Mouse (Mus musculus) forebrain, embryonic 12.5 days (tissue): Measurements from ENCODE around the gene Dnm1l. TPM values are rescaled to one million over a fixed set of nuclear protein-coding genes. Genes with fewer than 3 reads are reported as not detected.
"Not testable (repeated sequence)": the region's sequence is repeated elsewhere in the genome, so short reads cannot be mapped to it uniquely, and the experiment has no call there.

Source experiments
- ATAC-seq: fragments of 200-750 bp; cut with Nextera tagmentation; 2 replicates; pipeline ENCODE4 v1.8.0; 2017; ENCODE audit warnings: moderate TSS enrichment; ENCODE audit not compliant: low FRiP score
- H3K27ac ChIP-seq: fragments of 300-500 bp; sonication (generic); 2 replicates; pipeline ENCODE4 v1.5.1; 2016; ENCODE audit warnings: mild to moderate bottlenecking
- H3K27me3 ChIP-seq: fragments of 300-500 bp; sonication (generic); 2 replicates; pipeline ENCODE4 v1.6.1; 2016; ENCODE audit warnings: mild to moderate bottlenecking
- H3K36me3 ChIP-seq: fragments of 300-500 bp; sonication (generic); replicated peaks from 2 replicates; pipeline ENCODE4 v1.6.1; 2016; ENCODE audit warnings: mild to moderate bottlenecking
- H3K4me1 ChIP-seq: fragments of 300-500 bp; sonication (generic); 2 replicates; pipeline ENCODE4 v1.6.1; 2016
- H3K4me2 ChIP-seq: fragments of 300-500 bp; sonication (generic); 2 replicates; pipeline ENCODE4 v1.6.1; 2016; ENCODE audit warnings: mild to moderate bottlenecking, moderate library complexity
- H3K4me3 ChIP-seq: fragments of 300-500 bp; sonication (generic); replicated peaks from 2 replicates; pipeline ENCODE4 v1.5.1; 2016; ENCODE audit warnings: mild to moderate bottlenecking
- H3K9ac ChIP-seq: fragments of 300-500 bp; sonication (generic); 2 replicates; pipeline ENCODE4 v1.6.1; 2016; ENCODE audit warnings: mild to moderate bottlenecking
- H3K9me3 ChIP-seq: fragments of 300-500 bp; sonication (generic); 2 replicates; pipeline ENCODE4 v1.6.1; 2016
- WGBS: fragments of 180-500 bp; shearing (Covaris S2); methylation state at CpG from one replicate; pipeline ENCODE4 v1.1.7; 2016; 5-methylcytosine and 5-hydroxymethylcytosine counted together
- polyA plus RNA-seq: library from polyadenylated mRNA; unstranded; fragments of >200 nt; fragmentation: Nextera tagmentation; extraction: Ambion mirVana; gene quantifications from 2 replicates; pipeline ENCODE4 v1.2.1, GENCODE M21; 2016

Dnm1l gene
- 77.8 and 80.5 TPM in 2 replicates for polyA plus RNA-seq

GRCm38 (mm10) chr16:16358481-16359100 lies at the start of gene Dnm1l:
TSS of gene Dnm1l (minus strand) at chr16:16358959.
- Histone ChIP-seq H3K4me1 (peaks cover 6% of the 10 kb centered on the region), H3K4me3 (peak within 1 kb of the TSS; percentile 80), H3K27ac (peak within 1 kb of the TSS; percentile 88), H3K9me3 (no peaks in the 10 kb centered on the region), H3K9ac (peak within 1 kb of the TSS; percentile 87), H3K27me3 (no peaks in the 10 kb centered on the region), H3K36me3 (0 out of 2 replicates have a peak, but pooled peaks cover under 1% of the 10 kb centered on the region), H3K4me2 (peak within 1 kb of the TSS; percentile 60)
- ATAC-seq: peak; percentile 99
- WGBS: under 1% methylated on average over 55 of the region's 55 CpGs

- WGBS: 71% methylated on average over 9 of the region's 9 CpGs
- not testable (repeated sequence) for H3K27ac ChIP-seq, H3K4me2 ChIP-seq, ATAC-seq, H3K36me3 ChIP-seq, H3K4me3 ChIP-seq, H3K27me3 ChIP-seq, H3K9ac ChIP-seq, H3K9me3 ChIP-seq, H3K4me1 ChIP-seq
Observed at GRCm38 (mm10) chr16:16367217-16367616, 8.5 kb upstream of the Dnm1l start.

- not testable (repeated sequence) for H3K36me3 ChIP-seq, H3K27me3 ChIP-seq, H3K9me3 ChIP-seq, H3K4me1 ChIP-seq, H3K27ac ChIP-seq, H3K9ac ChIP-seq, ATAC-seq
- 56% methylated on average over 9 of the region's 9 CpGs for WGBS
- peak overlapping the region; percentile 60; the same call in 1 of the 2 replicates for H3K4me2 ChIP-seq
- peak overlapping the region; percentile 80 for H3K4me3 ChIP-seq
Observed at GRCm38 (mm10) chr16:16359101-16359482, 333 bp upstream of the Dnm1l start.

- H3K4me2 ChIP-seq: peak overlapping the region; percentile 60
- no peaks in the 10 kb centered on the region for H3K27me3 ChIP-seq
- H3K27ac ChIP-seq: no peak overlapping the region
- peak overlapping the region; percentile 87 for H3K9ac ChIP-seq
- peak overlapping the region; percentile 80 for H3K4me3 ChIP-seq
- no peak for ATAC-seq
- H3K4me1 ChIP-seq: peaks cover 6% of the 10 kb centered on the region
- H3K9me3 ChIP-seq: no peaks in the 10 kb centered on the region
- H3K36me3 ChIP-seq: 0 out of 2 replicates have a peak, but pooled peaks cover 3% of the 10 kb centered on the region
- WGBS: 13% methylated on average over 6 of the region's 6 CpGs
Observed at GRCm38 (mm10) chr16:16357908-16358307, 851 bp downstream of the Dnm1l start.

GRCm38 (mm10) chr16:16346420-16346819 lies 12.3 kb downstream of the Dnm1l start:
- no peak for ATAC-seq
- no peak overlapping the region for H3K9ac ChIP-seq
- H3K27ac ChIP-seq: no peak overlapping the region
- H3K27me3 ChIP-seq: no peaks in the 10 kb centered on the region
- peaks cover 3% of the 10 kb centered on the region; the same call in 1 of the 2 replicates for H3K36me3 ChIP-seq
- H3K4me3 ChIP-seq: no peak overlapping the region
- no peaks in the 10 kb centered on the region for H3K4me1 ChIP-seq
- 96% methylated on average over 5 of the region's 5 CpGs for WGBS
- no peak overlapping the region for H3K4me2 ChIP-seq
- no peaks in the 10 kb centered on the region for H3K9me3 ChIP-seq

- no peak for ATAC-seq
- H3K36me3 ChIP-seq: peaks cover 34% of the 10 kb centered on the region
- WGBS: 67% methylated on average over 5 of the region's 5 CpGs
Observed at GRCm38 (mm10) chr16:16325775-16326336, 32.9 kb downstream of the Dnm1l start.

GRCm38 (mm10) chr16:16311319-16311718 lies 47.4 kb downstream of the Dnm1l start:
- Histone ChIP-seq H3K27me3 (no peaks in the 10 kb centered on the region), H3K9ac (no peak overlapping the region), H3K4me2 (no peak overlapping the region), H3K36me3 (peaks cover 62% of the 10 kb centered on the region), H3K9me3 (no peaks in the 10 kb centered on the region), H3K27ac (no peak overlapping the region), H3K4me3 (no peak overlapping the region), H3K4me1 (no peaks in the 10 kb centered on the region)
- 84% methylated on average over 5 of the region's 5 CpGs for WGBS
- no peak for ATAC-seq

More at GRCm38 (mm10) chr16:16325775-16326336, 32.9 kb downstream of the Dnm1l start:
- Histone ChIP-seq H3K4me2 (no peak overlapping the region), H3K4me1 (no peaks in the 10 kb centered on the region), H3K27me3 (no peaks in the 10 kb centered on the region), H3K4me3 (no peak overlapping the region), H3K9ac (no peak overlapping the region), H3K27ac (no peak overlapping the region), H3K9me3 (no peaks in the 10 kb centered on the region)

GRCm38 (mm10) chr16:16303888-16304287 lies 54.9 kb downstream of the Dnm1l start:
- H3K4me1 ChIP-seq: peaks cover 15% of the 10 kb centered on the region
- H3K36me3 ChIP-seq: peaks cover 21% of the 10 kb centered on the region
- H3K27ac ChIP-seq: no peak overlapping the region
- no peaks in the 10 kb centered on the region for H3K9me3 ChIP-seq
- H3K9ac ChIP-seq: peak overlapping the region; percentile 85
- no peak for ATAC-seq
- H3K4me2 ChIP-seq: peak overlapping the region; percentile 78
- peak overlapping the region; percentile 95 for H3K4me3 ChIP-seq
- WGBS: 21% methylated on average over 7 of the region's 7 CpGs
- H3K27me3 ChIP-seq: no peaks in the 10 kb centered on the region

- Histone ChIP-seq H3K36me3 (peaks cover 19% of the 10 kb centered on the region), H3K9ac (peak overlapping the region; percentile 85), H3K4me2 (peak overlapping the region; percentile 78), H3K4me1 (peaks cover 15% of the 10 kb centered on the region), H3K4me3 (peak overlapping the region; percentile 95), H3K27me3 (no peaks in the 10 kb centered on the region), H3K9me3 (no peaks in the 10 kb centered on the region), H3K27ac (peak overlapping the region; percentile 91)
- WGBS: under 1% methylated on average over 59 of the region's 61 CpGs
- peak; percentile 66 for ATAC-seq
Observed at GRCm38 (mm10) chr16:16303138-16303827, 55.5 kb downstream of the Dnm1l start.

- Histone ChIP-seq H3K9me3 (no peaks in the 10 kb centered on the region), H3K27me3 (no peaks in the 10 kb centered on the region), H3K9ac (peak within 1 kb of the TSS; percentile 85), H3K4me2 (peak within 1 kb of the TSS; percentile 78), H3K36me3 (peaks cover 16% of the 10 kb centered on the region), H3K4me3 (peak within 1 kb of the TSS; percentile 95), H3K4me1 (peaks cover 15% of the 10 kb centered on the region), H3K27ac (peak within 1 kb of the TSS; percentile 91)
- under 1% methylated on average over 50 of the region's 50 CpGs for WGBS
- ATAC-seq: peak; percentile 98
Observed at GRCm38 (mm10) chr16:16302369-16303137, 56.2 kb downstream of the Dnm1l start, which contains the start of gene Yars2. TSS of gene Yars2 (plus strand) at chr16:16302965.

GRCm38 (mm10) chr16:16273752-16274151 lies 85.0 kb downstream of the Dnm1l start:
- Histone ChIP-seq H3K4me3 (no peak overlapping the region), H3K4me1 (peaks cover 8% of the 10 kb centered on the region), H3K4me2 (no peak overlapping the region), H3K27ac (no peak overlapping the region), H3K9me3 (no peaks in the 10 kb centered on the region), H3K9ac (no peak overlapping the region), H3K27me3 (no peaks in the 10 kb centered on the region), H3K36me3 (no peaks in the 10 kb centered on the region)
- ATAC-seq: peak; percentile 51; the same call in 1 of the 2 replicates
- 78% methylated on average over 6 of the region's 6 CpGs for WGBS

GRCm38 (mm10) chr16:16272978-16273377 lies 85.8 kb downstream of the Dnm1l start:
- Histone ChIP-seq H3K4me2 (no peak overlapping the region), H3K4me1 (peaks cover 8% of the 10 kb centered on the region), H3K27me3 (no peaks in the 10 kb centered on the region), H3K36me3 (no peaks in the 10 kb centered on the region), H3K9me3 (no peaks in the 10 kb centered on the region), H3K27ac (no peak overlapping the region), H3K4me3 (no peak overlapping the region), H3K9ac (no peak overlapping the region)
- peak; percentile 49; the same call in 1 of the 2 replicates for ATAC-seq
- 31% methylated on average over 3 of the region's 3 CpGs for whole genome bisulfite sequencing
